Mouse (Mus musculus) forebrain, embryonic 11.5 days (tissue): Measurements from ENCODE around the gene Brwd3. TPM values are rescaled to one million over a fixed set of nuclear protein-coding genes. Genes with fewer than 3 reads are reported as not detected.

ENCODE experiments used
- ATAC-seq: fragments of 200-750 bp; cut with Nextera tagmentation; replicated peaks from 2 replicates; pipeline ENCODE4 v1.8.0; 2017; ENCODE audit warnings: moderate TSS enrichment; ENCODE audit not compliant: low FRiP score
- DNase-seq: peaks from one replicate; pipeline ENCODE4 v3.0.0-alpha.2; 2017; ENCODE audit warnings: low spot score
- H3K27ac ChIP-seq: fragments of 300-500 bp; sonication (generic); 2 replicates; pipeline ENCODE4 v1.5.1; 2014; ENCODE audit warnings: low read depth, low read length
- H3K27me3 ChIP-seq: fragments of 300-500 bp; sonication (generic); 2 replicates; pipeline ENCODE4 v1.6.1; 2014; ENCODE audit warnings: mild to moderate bottlenecking, low read length, mixed read lengths; ENCODE audit not compliant: control insufficient read depth, insufficient read depth
- H3K36me3 ChIP-seq: fragments of 300-500 bp; sonication (generic); 2 replicates; pipeline ENCODE4 v1.6.1; 2014; ENCODE audit warnings: mild to moderate bottlenecking, low read length, moderate library complexity, mixed read lengths; ENCODE audit not compliant: control insufficient read depth, insufficient read depth
- H3K4me1 ChIP-seq: fragments of 300-500 bp; sonication (generic); replicated peaks from 2 replicates; pipeline ENCODE4 v1.6.1; 2014; ENCODE audit warnings: low read length, mixed read lengths; ENCODE audit not compliant: control insufficient read depth, insufficient read depth
- H3K4me2 ChIP-seq: fragments of 300-500 bp; sonication (generic); 2 replicates; pipeline ENCODE4 v1.6.1; 2014; ENCODE audit warnings: low read depth, mild to moderate bottlenecking, low read length, moderate library complexity, mixed read lengths; ENCODE audit not compliant: severe bottlenecking
- H3K4me3 ChIP-seq: fragments of 300-500 bp; sonication (generic); 2 replicates; pipeline ENCODE4 v1.5.1; 2014; ENCODE audit warnings: low read depth, low read length
- H3K9ac ChIP-seq: fragments of 300-500 bp; sonication (generic); 2 replicates; pipeline ENCODE4 v1.6.1; 2014; ENCODE audit warnings: low read length
- H3K9me3 ChIP-seq: fragments of 300-500 bp; sonication (generic); 2 replicates; pipeline ENCODE4 v1.6.1; 2016; ENCODE audit warnings: low read length, mixed read lengths; ENCODE audit not compliant: control insufficient read depth
- WGBS: fragments of 180-500 bp; shearing (Covaris S2); extraction: QIAGEN DNeasy Blood & Tissue Kit; methylation state at CpG from one replicate; pipeline ENCODE4 v1.1.7; 2014; 5-methylcytosine and 5-hydroxymethylcytosine counted together
- polyA plus RNA-seq: library from polyadenylated mRNA; unstranded; fragments of >200 nt; fragmentation: Nextera tagmentation; extraction: Ambion mirVana; gene quantifications from 2 replicates; pipeline ENCODE4 v1.2.1, GENCODE M21; 2014

The Brwd3 gene
- polyA plus RNA-seq, 1 experiment from 2014 or later = 4.9 TPM

DNA sequence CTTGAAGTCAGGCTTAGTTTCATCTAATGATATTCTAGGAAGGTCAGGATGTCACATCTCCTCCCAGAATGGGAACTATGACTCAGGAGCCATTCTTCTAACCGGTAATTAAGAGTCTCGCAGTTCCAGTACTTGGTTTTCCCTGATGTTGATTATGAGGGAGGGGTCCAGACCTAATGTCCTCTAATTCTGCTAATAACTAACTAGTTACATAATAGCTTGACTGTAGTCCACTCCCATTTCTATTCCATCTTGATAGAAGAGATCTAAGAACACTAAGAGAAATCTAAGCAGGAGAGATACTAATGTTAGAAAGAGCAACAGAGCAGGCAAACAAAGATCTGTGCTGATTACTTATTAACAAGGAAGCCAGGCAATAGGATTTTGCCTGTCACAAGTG, 129.9 kb downstream of the Brwd3 start:
- WGBS = 83% methylated on average over 2 of the region's 2 CpGs
- Histone ChIP-seq H3K4me1 (no peaks in the 10 kb centered on the region), H3K27me3 (no peaks in the 10 kb centered on the region), H3K36me3 (no peaks in the 10 kb centered on the region), H3K4me3 (no peak overlapping the region), H3K4me2 (no peak overlapping the region), H3K9ac (no peak overlapping the region), H3K9me3 (no peaks in the 10 kb centered on the region), H3K27ac (no peak overlapping the region)
- no peak for ATAC-seq
- no peak for DNase-seq

Other genes with a start within 250 kb of the Brwd3 start
- not detected in 2 replicates for gene Gm379, start 169.5 kb downstream of the Brwd3 start, polyA plus RNA-seq
- 32.5 and 33.1 TPM in 2 replicates for gene Hmgn5, start 179.0 kb upstream of the Brwd3 start, polyA plus RNA-seq